Mouse (Mus musculus): ENCODE data around the gene 4933425L06Rik.

DNA sequence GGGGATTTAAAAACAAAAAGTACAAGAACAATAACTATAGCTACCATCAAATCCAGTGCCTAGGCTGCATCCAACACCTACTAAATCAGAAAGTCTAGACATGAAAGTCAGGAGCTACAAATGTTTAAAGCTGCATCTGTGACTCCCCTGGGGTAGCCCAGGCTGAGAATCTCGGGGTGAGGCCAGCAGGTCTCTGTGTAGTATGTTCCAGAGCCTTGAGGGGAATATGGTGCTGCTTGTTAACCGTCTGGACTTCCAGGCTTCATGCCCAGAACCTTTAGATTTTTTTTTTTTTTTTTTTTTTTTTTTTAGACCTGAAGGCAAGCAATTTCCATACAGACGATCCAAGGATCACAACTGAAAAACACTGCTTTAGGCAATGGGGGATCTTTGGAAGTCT, 38.0 kb upstream of the 4933425L06Rik start:
- TF ChIP-seq POLR2A (IDR thresholded peaks at IDR 0.05; ENCODE audit: control insufficient read depth in 1 of 2, insufficient read depth in 1 of 2, low read depth in 1 of 2, low read length in 2 of 2, poor library complexity in 1 of 2) (no peak), EP300 (IDR thresholded peaks at IDR 0.05; ENCODE audit: low read depth in 1 of 2, low read length in 2 of 2) (no peak), MAZ (IDR thresholded peaks at IDR 0.05; ENCODE audit: low read depth, low read length) (no peak), GATA1 (IDR thresholded peaks at IDR 0.05; ENCODE audit: low read depth, low read length) (no peak), RAD21 (IDR thresholded peaks at IDR 0.05; ENCODE audit: low read depth, low read length) (no peak), GABPA (IDR thresholded peaks at IDR 0.05; ENCODE audit: low read depth, low read length) (no peak)
